Mouse (Mus musculus) lung, postnatal 0 days (tissue): ENCODE results near the gene Ifnl3. TPM values are rescaled to one million over a fixed set of nuclear protein-coding genes. Genes with fewer than 3 reads are reported as not detected.
A peak's percentile ranks its signal among the peaks of the same experiment; 100 is the strongest.
"Not testable (repeated sequence)": the region's sequence is repeated elsewhere in the genome, so short reads cannot be mapped to it uniquely, and the experiment has no call there.

Experiments used
- ATAC-seq: fragments of 200-750 bp; cut with Nextera tagmentation; 2 replicates; pipeline ENCODE4 v1.8.0; 2017; ENCODE audit warnings: moderate library complexity
- DNase-seq: peaks from one replicate; pipeline ENCODE4 v3.0.0-alpha.2; 2016; ENCODE audit warnings: low spot score
- H3K27ac ChIP-seq: fragments of 300-500 bp; sonication (generic); 2 replicates; pipeline ENCODE4 v1.5.1; 2014; ENCODE audit warnings: antibody characterized with exemption, mild to moderate bottlenecking, low read length, mixed read lengths
- H3K27me3 ChIP-seq: fragments of 300-500 bp; sonication (generic); replicated peaks from 2 replicates; pipeline ENCODE4 v1.6.1; 2014; ENCODE audit warnings: low read length, mixed read lengths; ENCODE audit not compliant: insufficient read depth
- H3K36me3 ChIP-seq: fragments of 300-500 bp; sonication (generic); 2 replicates; pipeline ENCODE4 v1.6.1; 2014; ENCODE audit warnings: low read length, mixed read lengths; ENCODE audit not compliant: insufficient read depth
- H3K4me1 ChIP-seq: fragments of 300-500 bp; sonication (generic); 2 replicates; pipeline ENCODE4 v1.6.1; 2014; ENCODE audit warnings: antibody characterized with exemption, low read depth, low read length, mixed read lengths; ENCODE audit not compliant: insufficient read depth
- H3K4me2 ChIP-seq: fragments of 300-500 bp; sonication (generic); replicated peaks from 2 replicates; pipeline ENCODE4 v1.6.1; 2014; ENCODE audit warnings: low read depth, mild to moderate bottlenecking, low read length, moderate library complexity, mixed read lengths
- H3K4me3 ChIP-seq: fragments of 300-500 bp; sonication (generic); 2 replicates; pipeline ENCODE4 v1.5.1; 2014; ENCODE audit warnings: low read depth, low read length
- H3K9ac ChIP-seq: fragments of 300-500 bp; sonication (generic); replicated peaks from 2 replicates; pipeline ENCODE4 v1.6.1; 2014; ENCODE audit warnings: low read depth, mild to moderate bottlenecking
- H3K9me3 ChIP-seq: fragments of 300-500 bp; sonication (generic); 2 replicates; pipeline ENCODE4 v1.6.1; 2016; ENCODE audit warnings: low read length, mixed read lengths
- CTCF ChIP-seq: IDR thresholded peaks from 2 replicates; pipeline ENCODE4 v1.5.1; 2016; ENCODE audit warnings: antibody characterized with exemption, mild to moderate bottlenecking
- EP300 ChIP-seq: IDR thresholded peaks from 2 replicates; pipeline ENCODE4 v1.6.1; 2016; ENCODE audit warnings: antibody characterized with exemption, mild to moderate bottlenecking, control low read depth
- WGBS: fragments of 180-500 bp; shearing (Covaris S2); extraction: QIAGEN DNeasy Blood & Tissue Kit; methylation state at CpG from one replicate; pipeline ENCODE4 v1.1.7; 2014; 5-methylcytosine and 5-hydroxymethylcytosine counted together
- polyA plus RNA-seq: library from polyadenylated mRNA; unstranded; fragments of >200 nt; fragmentation: Nextera tagmentation; extraction: Ambion mirVana; gene quantifications from 2 replicates; pipeline ENCODE4 v1.2.1, GENCODE M21; 2015

Gene Ifnl3
- polyA plus RNA-seq, 1 experiment from 2014 or later: not detected

- Histone ChIP-seq H3K9ac (no peak overlapping the region), H3K9me3 (no peaks in the 10 kb centered on the region), H3K36me3 (no peaks in the 10 kb centered on the region), H3K4me2 (no peak overlapping the region), H3K4me1 (no peaks in the 10 kb centered on the region), H3K27ac (no peak overlapping the region), H3K27me3 (no peaks in the 10 kb centered on the region), H3K4me3 (no peak overlapping the region)
- DNase-seq (peak; percentile 83), ATAC-seq (peak; percentile 72)
- 4% methylated on average over 10 of the region's 10 CpGs for WGBS
- TF ChIP-seq CTCF (peak; percentile 79), EP300 (no peak)
These were observed 32.2 kb upstream of the Ifnl3 start for GRCm38 (mm10) chr7:28490410-28490809.

DNA sequence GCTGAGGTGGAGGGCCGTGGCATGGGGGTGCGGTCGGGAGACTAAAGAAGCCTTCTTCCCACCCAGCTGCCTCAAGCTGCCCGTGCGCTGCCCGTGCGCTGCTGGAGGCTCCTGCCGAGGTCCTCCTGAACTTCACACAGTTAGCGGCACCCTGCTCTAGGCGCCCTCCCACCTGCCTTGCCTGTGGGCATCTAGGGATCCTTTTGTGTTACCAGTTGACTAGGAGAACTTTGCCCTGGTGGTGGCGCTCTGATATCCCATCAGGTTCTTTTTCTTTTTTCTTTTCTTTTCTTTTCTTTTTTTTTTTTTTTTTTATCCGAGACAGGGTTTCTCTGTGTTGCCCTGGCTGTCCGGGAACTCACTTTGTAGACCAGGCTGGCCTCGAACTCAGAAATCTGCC lies 31.7 kb upstream of the Ifnl3 start:
- no peaks in the 10 kb centered on the region for H3K9me3 ChIP-seq
- WGBS: 27% methylated on average over 14 of the region's 14 CpGs
- DNase-seq (no peak), ATAC-seq (no peak)
- TF ChIP-seq EP300 (no peak), CTCF (no peak)
- no peaks in the 10 kb centered on the region for H3K36me3 ChIP-seq
- H3K9ac ChIP-seq: no peak overlapping the region
- no peak overlapping the region for H3K27ac ChIP-seq
- H3K4me2 ChIP-seq: no peak overlapping the region
- no peak overlapping the region for H3K4me3 ChIP-seq
- no peaks in the 10 kb centered on the region for H3K27me3 ChIP-seq
- H3K4me1 ChIP-seq: no peaks in the 10 kb centered on the region

DNA sequence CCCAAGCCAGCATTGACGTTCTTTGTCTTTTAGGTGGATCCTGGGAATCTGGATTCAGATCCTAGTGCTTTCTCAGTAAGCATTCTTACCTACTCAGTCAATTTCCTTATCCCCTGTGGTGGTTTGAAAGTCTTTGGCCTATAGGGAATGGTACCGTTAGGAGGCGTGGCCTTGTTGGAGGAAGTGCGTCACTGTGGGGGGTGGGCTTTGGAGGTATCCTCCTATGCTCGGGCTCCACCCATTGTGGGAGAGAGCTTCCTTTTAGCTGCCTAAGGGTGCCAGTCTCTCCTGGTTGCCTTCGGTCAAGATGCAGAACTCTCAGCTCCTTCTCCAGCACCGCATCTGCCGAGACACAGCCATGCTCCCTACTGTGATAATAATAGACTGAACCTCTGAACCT lies 30.3 kb upstream of the Ifnl3 start:
- TF ChIP-seq CTCF (no peak), EP300 (no peak)
- no peak overlapping the region for H3K4me2 ChIP-seq
- WGBS: 88% methylated on average over 8 of the region's 8 CpGs
- ATAC-seq: no peak
- no peaks in the 10 kb centered on the region for H3K9me3 ChIP-seq
- no peak overlapping the region for H3K4me3 ChIP-seq
- no peaks in the 10 kb centered on the region for H3K4me1 ChIP-seq
- H3K27ac ChIP-seq: no peak overlapping the region
- H3K36me3 ChIP-seq: no peaks in the 10 kb centered on the region
- H3K27me3 ChIP-seq: no peaks in the 10 kb centered on the region
- no peak overlapping the region for H3K9ac ChIP-seq
- no peak for DNase-seq

GRCm38 (mm10) chr7:28495426-28495825 lies 27.2 kb upstream of the Ifnl3 start:
- 58% methylated on average over 11 of the region's 11 CpGs for WGBS
- H3K4me3 ChIP-seq: no peak overlapping the region
- no peaks in the 10 kb centered on the region for H3K36me3 ChIP-seq
- DNase-seq: no peak
- no peaks in the 10 kb centered on the region for H3K4me1 ChIP-seq
- H3K27ac ChIP-seq: no peak overlapping the region
- no peaks in the 10 kb centered on the region for H3K9me3 ChIP-seq
- no peak overlapping the region for H3K9ac ChIP-seq
- H3K4me2 ChIP-seq: no peak overlapping the region
- TF ChIP-seq EP300 (no peak), CTCF (no peak)
- H3K27me3 ChIP-seq: no peaks in the 10 kb centered on the region
- ATAC-seq: no peak

DNA sequence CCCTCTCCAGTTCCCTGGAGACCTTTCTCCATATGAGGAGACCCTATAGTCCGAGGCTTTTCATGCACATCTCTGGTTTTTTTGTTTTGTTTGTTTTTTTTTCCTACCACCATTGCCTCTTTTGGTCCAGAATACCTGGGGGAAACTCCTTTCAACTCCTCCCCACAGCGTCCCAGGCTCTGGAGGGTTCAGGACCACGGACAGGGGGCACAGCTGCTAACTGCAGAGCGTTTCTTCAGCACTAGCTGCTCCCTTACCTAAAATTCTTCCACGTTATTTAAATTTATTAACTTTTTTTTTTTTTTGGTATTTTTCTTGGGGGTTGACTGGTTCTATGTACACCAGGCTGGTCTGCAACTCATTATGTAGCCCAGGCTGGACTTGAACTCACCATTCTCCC lies 17.1 kb upstream of the Ifnl3 start:
- H3K36me3 ChIP-seq: no peaks in the 10 kb centered on the region
- no peaks in the 10 kb centered on the region for H3K4me1 ChIP-seq
- H3K9me3 ChIP-seq: no peaks in the 10 kb centered on the region
- H3K27me3 ChIP-seq: no peaks in the 10 kb centered on the region
- no peak overlapping the region for H3K4me2 ChIP-seq
- DNase-seq (no peak), ATAC-seq (no peak)
- WGBS: 4% methylated on average over 5 of the region's 5 CpGs
- H3K9ac ChIP-seq: no peak overlapping the region
- H3K4me3 ChIP-seq: no peak overlapping the region
- H3K27ac ChIP-seq: no peak overlapping the region
- TF ChIP-seq EP300 (no peak), CTCF (no peak)

GRCm38 (mm10) chr7:28509121-28509520 lies 13.5 kb upstream of the Ifnl3 start:
- H3K27me3 ChIP-seq, H3K36me3 ChIP-seq, H3K4me3 ChIP-seq, H3K4me1 ChIP-seq, ATAC-seq, H3K4me2 ChIP-seq, DNase-seq, H3K27ac ChIP-seq, H3K9me3 ChIP-seq, H3K9ac ChIP-seq: not testable (repeated sequence)
- WGBS: no CpG with 5 or more reads among the region's 2 CpGs

- not testable (repeated sequence) for H3K4me2 ChIP-seq, H3K36me3 ChIP-seq, H3K27me3 ChIP-seq, H3K4me3 ChIP-seq, DNase-seq, H3K9ac ChIP-seq, ATAC-seq, H3K9me3 ChIP-seq, H3K27ac ChIP-seq, H3K4me1 ChIP-seq
- WGBS: 56% methylated on average over 8 of the region's 8 CpGs
These were observed 12.1 kb upstream of the Ifnl3 start, which contains the start of gene Ifnl2 for GRCm38 (mm10) chr7:28510405-28510974. Gene Ifnl2 (minus strand): TSS chr7:28510455.
